Mouse (Mus musculus) lung, embryonic 14.5 days (tissue): ENCODE measurements around the gene Zfp358. TPM values are rescaled to one million over a fixed set of nuclear protein-coding genes. Genes with fewer than 3 reads are reported as not detected.

Experiments
- ATAC-seq: fragments of 200-750 bp; cut with Nextera tagmentation; 2 replicates; pipeline ENCODE4 v1.8.0; 2017; ENCODE audit warnings: mild to moderate bottlenecking, moderate TSS enrichment, moderate library complexity; ENCODE audit not compliant: insufficient read depth
- DNase-seq: peaks from one replicate; pipeline ENCODE4 v3.0.0-alpha.2; 2015
- H3K27ac ChIP-seq: fragments of 300-500 bp; sonication (generic); 2 replicates; pipeline ENCODE4 v1.5.1; 2014; ENCODE audit warnings: low read depth, mild to moderate bottlenecking, moderate library complexity
- H3K27me3 ChIP-seq: fragments of 300-500 bp; sonication (generic); 2 replicates; pipeline ENCODE4 v1.6.1; 2014; ENCODE audit warnings: low read length, control low read depth; ENCODE audit not compliant: insufficient read depth
- H3K36me3 ChIP-seq: fragments of 300-500 bp; sonication (generic); 2 replicates; pipeline ENCODE4 v1.6.1; 2014; ENCODE audit warnings: control low read depth; ENCODE audit not compliant: insufficient read depth
- H3K4me1 ChIP-seq: fragments of 300-500 bp; sonication (generic); 2 replicates; pipeline ENCODE4 v1.6.1; 2014; ENCODE audit warnings: antibody characterized with exemption, control low read depth; ENCODE audit not compliant: insufficient read depth
- H3K4me2 ChIP-seq: fragments of 300-500 bp; sonication (generic); 2 replicates; pipeline ENCODE4 v1.6.1; 2014; ENCODE audit warnings: mild to moderate bottlenecking
- H3K4me3 ChIP-seq: fragments of 300-500 bp; sonication (generic); 2 replicates; pipeline ENCODE4 v1.5.1; 2014; ENCODE audit warnings: low read depth, low read length
- H3K9ac ChIP-seq: fragments of 300-500 bp; sonication (generic); 2 replicates; pipeline ENCODE4 v1.6.1; 2014
- H3K9me3 ChIP-seq: fragments of 300-500 bp; sonication (generic); 2 replicates; pipeline ENCODE4 v1.6.1; 2016; ENCODE audit warnings: low read depth, low read length, control low read depth
- CTCF ChIP-seq: IDR thresholded peaks from 2 replicates; pipeline ENCODE4 v1.5.1; 2016; ENCODE audit warnings: antibody characterized with exemption, low read depth
- WGBS: fragments of 180-500 bp; shearing (Covaris S2); extraction: QIAGEN DNeasy Blood & Tissue Kit; methylation state at CpG from one replicate; pipeline ENCODE4 v1.1.7; 2014; 5-methylcytosine and 5-hydroxymethylcytosine counted together
- polyA plus RNA-seq: library from polyadenylated mRNA; unstranded; fragments of >200 nt; fragmentation: Nextera tagmentation; extraction: Ambion mirVana; gene quantifications from 2 replicates; pipeline ENCODE4 v1.2.1, GENCODE M21; 2014

The Zfp358 gene
- polyA plus RNA-seq, 1 experiment from 2014 or later: 21.7 TPM

- no peaks in the 10 kb centered on the region for H3K36me3 ChIP-seq
- peak within 1 kb of the TSS; percentile 75 for H3K4me2 ChIP-seq
- peaks cover 4% of the 10 kb centered on the region for H3K4me1 ChIP-seq
- no peaks in the 10 kb centered on the region for H3K9me3 ChIP-seq
- H3K27ac ChIP-seq: peak within 1 kb of the TSS; percentile 80
- peak; percentile 99 for DNase-seq
- WGBS: 3% methylated on average over 32 of the region's 32 CpGs
- peak; percentile 95 for ATAC-seq
- no peak for TF ChIP-seq CTCF
- peak within 1 kb of the TSS; percentile 67 for H3K9ac ChIP-seq
- H3K27me3 ChIP-seq: no peaks in the 10 kb centered on the region
- H3K4me3 ChIP-seq: peak within 1 kb of the TSS; percentile 54
Measured at GRCm38 (mm10) chr8:3467006-3467885, 25.7 kb upstream of the Zfp358 start, which contains the start of gene Pex11g. Gene Pex11g, minus strand, starts transcription at chr8:3467680.

GRCm38 (mm10) chr8:3467886-3468545 is 24.9 kb upstream of the Zfp358 start:
- no peak for TF ChIP-seq CTCF
- peak overlapping the region; percentile 75 for H3K4me2 ChIP-seq
- DNase-seq (peak; percentile 26), ATAC-seq (no peak)
- WGBS: 55% methylated on average over 9 of the region's 9 CpGs
- H3K4me3 ChIP-seq: peak overlapping the region; percentile 54
- no peaks in the 10 kb centered on the region for H3K27me3 ChIP-seq
- H3K9me3 ChIP-seq: no peaks in the 10 kb centered on the region
- H3K9ac ChIP-seq: peak overlapping the region; percentile 67
- H3K4me1 ChIP-seq: peaks cover 4% of the 10 kb centered on the region
- H3K27ac ChIP-seq: peak overlapping the region; percentile 80
- no peaks in the 10 kb centered on the region for H3K36me3 ChIP-seq

GRCm38 (mm10) chr8:3468838-3469237 is 24.1 kb upstream of the Zfp358 start:
- peak; percentile 19 for DNase-seq
- Histone ChIP-seq H3K4me2 (no peak overlapping the region), H3K27ac (no peak overlapping the region), H3K9ac (no peak overlapping the region), H3K9me3 (no peaks in the 10 kb centered on the region), H3K36me3 (no peaks in the 10 kb centered on the region), H3K4me1 (peaks cover 4% of the 10 kb centered on the region), H3K4me3 (no peak overlapping the region), H3K27me3 (no peaks in the 10 kb centered on the region)
- no peak for TF ChIP-seq CTCF
- no peak for ATAC-seq
- 95% methylated on average over 1 of the region's 1 CpGs for WGBS

- ATAC-seq (no peak), DNase-seq (no peak)
- Histone ChIP-seq H3K9ac (no peak within 1 kb of the TSS), H3K4me3 (no peak within 1 kb of the TSS), H3K4me2 (no peak within 1 kb of the TSS), H3K27ac (no peak within 1 kb of the TSS), H3K36me3 (no peaks in the 10 kb centered on the region), H3K4me1 (peaks cover 4% of the 10 kb centered on the region), H3K27me3 (no peaks in the 10 kb centered on the region), H3K9me3 (no peaks in the 10 kb centered on the region)
- no peak for TF ChIP-seq CTCF
Measured at GRCm38 (mm10) chr8:3470562-3470961, 22.4 kb upstream of the Zfp358 start, which contains the start of gene Tex45. Gene Tex45, plus strand, starts transcription at chr8:3470862.

- Histone ChIP-seq H3K9me3 (no peaks in the 10 kb centered on the region), H3K4me1 (0 out of 2 replicates have a peak, but pooled peaks cover 3% of the 10 kb centered on the region), H3K27me3 (no peaks in the 10 kb centered on the region), H3K36me3 (no peaks in the 10 kb centered on the region), H3K27ac (no peak overlapping the region), H3K4me2 (peak overlapping the region; percentile 59), H3K9ac (peak overlapping the region; percentile 29), H3K4me3 (peak overlapping the region; percentile 24)
- DNase-seq (peak; percentile 21), ATAC-seq (no peak; the same call in 1 of the 2 replicates)
- TF ChIP-seq CTCF: no peak
- 24% methylated on average over 37 of the region's 37 CpGs for WGBS
Measured at GRCm38 (mm10) chr8:3475715-3476429, 17.1 kb upstream of the Zfp358 start.

- H3K9me3 ChIP-seq: no peaks in the 10 kb centered on the region
- 0 out of 2 replicates have a peak, but pooled peaks cover 3% of the 10 kb centered on the region for H3K4me1 ChIP-seq
- H3K9ac ChIP-seq: no peak overlapping the region
- ATAC-seq (no peak), DNase-seq (no peak)
- H3K36me3 ChIP-seq: no peaks in the 10 kb centered on the region
- H3K27me3 ChIP-seq: no peaks in the 10 kb centered on the region
- WGBS: 63% methylated on average over 4 of the region's 4 CpGs
- H3K27ac ChIP-seq: no peak overlapping the region
- H3K4me2 ChIP-seq: no peak overlapping the region
- no peak overlapping the region for H3K4me3 ChIP-seq
- no peak for TF ChIP-seq CTCF
Measured at GRCm38 (mm10) chr8:3480221-3480785, 12.6 kb upstream of the Zfp358 start.
